Comparison of ENCODE assay signal across 27 mouse cellular contexts in the genomic region with DNA sequence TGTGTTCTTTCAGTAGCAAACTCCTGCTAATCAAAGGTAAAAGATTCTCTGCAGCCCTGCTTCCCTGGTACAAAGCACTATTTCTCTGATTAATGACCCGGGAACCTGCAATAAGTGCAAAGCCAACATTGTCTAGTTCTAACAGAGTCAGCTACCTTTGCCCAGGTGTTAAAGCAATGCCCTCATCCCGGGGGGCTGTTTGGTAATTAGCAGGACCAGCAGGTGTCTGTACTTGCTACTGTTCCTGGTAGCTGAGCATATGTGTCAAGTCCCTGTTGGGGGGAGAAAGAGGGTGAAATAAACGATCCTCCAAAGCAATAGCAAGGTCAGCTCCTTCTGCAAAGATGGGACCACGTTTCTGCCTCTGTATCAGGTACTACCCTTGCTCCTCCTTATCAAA. TPM values are rescaled to one million over a fixed set of nuclear protein-coding genes. Genes with fewer than 3 reads are reported as not detected.
DNase-seq lines count a peak whose midpoint lies in the region; ATAC-seq and TF ChIP-seq lines count a peak whose summit lies in the region.
"Had no signal": no experiment of that assay in that cellular context is flagged by ENCODE, and none has a peak within 500 bp of the region (broad histone marks: within the 10 kb centered on the region; RNA-seq: fewer than 3 reads in every experiment).

No protein-coding gene starts in this region.

- H3K36me3 ChIP-seq in hindbrain, postnatal 0 days (ENCODE audit: insufficient read depth, low read length) = no peaks in the 10 kb centered on the region
- no peaks in the 10 kb centered on the region for H3K36me3 ChIP-seq in hindbrain, embryonic 12.5 days
- H3K36me3 ChIP-seq in forebrain, embryonic 10.5 days (replicated peaks) = no peaks in the 10 kb centered on the region
- H3K36me3 ChIP-seq: hindbrain, embryonic 13.5 days; intestine, embryonic 15.5 days; limb, embryonic 15.5 days; midbrain, embryonic 15.5 days had no signal

- no peak for ATAC-seq in hindbrain, postnatal 0 days
- ATAC-seq in hindbrain, embryonic 12.5 days (ENCODE audit: low FRiP score) = no peak
- ATAC-seq: forebrain, postnatal 0 days; intestine, embryonic 15.5 days; midbrain, embryonic 15.5 days had no signal

- no peaks in the 10 kb centered on the region for H3K27me3 ChIP-seq in hindbrain, postnatal 0 days (ENCODE audit: insufficient read depth, low read length)
- no peaks in the 10 kb centered on the region for H3K27me3 ChIP-seq in hindbrain, embryonic 12.5 days
- H3K27me3 ChIP-seq in forebrain, embryonic 10.5 days (ENCODE audit: poor library complexity, severe bottlenecking) = no peaks in the 10 kb centered on the region
- H3K27me3 ChIP-seq: hindbrain, embryonic 13.5 days; intestine, embryonic 15.5 days; limb, embryonic 15.5 days; megakaryocyte, embryonic 14.5 days; midbrain, embryonic 15.5 days had no signal

- H3K4me3 ChIP-seq in hindbrain, postnatal 0 days (ENCODE audit: low read length) = no peak overlapping the region
- H3K4me3 ChIP-seq in hindbrain, embryonic 12.5 days = no peak overlapping the region
- H3K4me3 ChIP-seq in forebrain, embryonic 10.5 days = no peak overlapping the region
- H3K4me3 ChIP-seq: hindbrain, embryonic 13.5 days; intestine, embryonic 15.5 days; limb, embryonic 15.5 days; megakaryocyte, embryonic 14.5 days; midbrain, embryonic 15.5 days had no signal

- peak; percentile 20 for DNase-seq in hindbrain, postnatal 0 days (ENCODE audit: low spot score)
- DNase-seq in brain, embryonic 14.5 days (ENCODE audit: low read depth) = peak; percentile 23
- peak; percentile 19 to 25 for DNase-seq in cerebellum, adult 18-20 months
- peak; percentile 17 to 40 for DNase-seq in cerebellum, postnatal 14 days
- DNase-seq in forebrain, embryonic 10.5 days (ENCODE audit: extremely low spot score, low spot score) = no peak
- no peak for DNase-seq in testis, postnatal 14 days (ENCODE audit: low spot score)
- DNase-seq: adrenal gland, adult 2 months; B cell, adult 2 months; forebrain, postnatal 0 days; gastrocnemius, postnatal 14 days; heart, adult 11 months; heart, postnatal 10 days; kidney, postnatal 4 days; layer of hippocampus, adult 9-11 months; lung, embryonic 14.5 days; lung, postnatal 36 days; right cerebral cortex, postnatal 14 days had no signal

- H3K4me2 ChIP-seq in hindbrain, postnatal 0 days (ENCODE audit: low read depth, low read length) = no peak overlapping the region
- no peak overlapping the region for H3K4me2 ChIP-seq in hindbrain, embryonic 12.5 days (replicated peaks)
- H3K4me2 ChIP-seq: heart, embryonic 11.5 days; hindbrain, embryonic 13.5 days; intestine, embryonic 15.5 days; limb, embryonic 15.5 days; lung, embryonic 14.5 days; midbrain, embryonic 15.5 days had no signal

- H3K9me3 ChIP-seq in hindbrain, postnatal 0 days (ENCODE audit: low read length) = no peaks in the 10 kb centered on the region
- H3K9me3 ChIP-seq in hindbrain, embryonic 12.5 days (replicated peaks) = no peaks in the 10 kb centered on the region
- H3K9me3 ChIP-seq in forebrain, embryonic 10.5 days = no peaks in the 10 kb centered on the region
- H3K9me3 ChIP-seq: hindbrain, embryonic 13.5 days; intestine, embryonic 15.5 days; limb, embryonic 15.5 days; midbrain, embryonic 15.5 days had no signal

- no peak overlapping the region for H3K27ac ChIP-seq in hindbrain, postnatal 0 days
- H3K27ac ChIP-seq in hindbrain, embryonic 12.5 days = no peak overlapping the region
- H3K27ac ChIP-seq in forebrain, embryonic 10.5 days = no peak overlapping the region
- H3K27ac ChIP-seq: hindbrain, embryonic 13.5 days; intestine, embryonic 15.5 days; limb, embryonic 15.5 days; liver, embryonic 14.5 days; midbrain, embryonic 15.5 days; stomach, postnatal 0 days had no signal

- TF ChIP-seq CTCF in hindbrain, postnatal 0 days (IDR thresholded peaks at IDR 0.05; ENCODE audit: low read depth) = no peak
- TF ChIP-seq CTCF in brain, embryonic 14.5 days (IDR thresholded peaks at IDR 0.05; ENCODE audit: borderline replicate concordance, extremely low read depth, insufficient read depth, insufficient read length) = no peak

- 46% methylated on average over 4 of the region's 4 CpGs for WGBS in hindbrain, postnatal 0 days
- WGBS in hindbrain, embryonic 12.5 days = 54% methylated on average over 4 of the region's 4 CpGs
- 57% methylated on average over 4 of the region's 4 CpGs for WGBS in forebrain, embryonic 10.5 days

- H3K4me1 ChIP-seq in hindbrain, postnatal 0 days (ENCODE audit: insufficient read depth, low read length) = no peaks in the 10 kb centered on the region
- H3K4me1 ChIP-seq in hindbrain, embryonic 12.5 days = no peaks in the 10 kb centered on the region
- H3K4me1 ChIP-seq in forebrain, embryonic 10.5 days = no peaks in the 10 kb centered on the region
- H3K4me1 ChIP-seq: hindbrain, embryonic 13.5 days; limb, embryonic 15.5 days; megakaryocyte, embryonic 14.5 days; midbrain, embryonic 15.5 days had no signal

- no peak for TF ChIP-seq POLR2A in brain, embryonic 14.5 days (IDR thresholded peaks at IDR 0.05; ENCODE audit: borderline replicate concordance, extremely low read depth, insufficient read depth, insufficient read length, poor library complexity, severe bottlenecking)

- no peak overlapping the region for H3K9ac ChIP-seq in hindbrain, postnatal 0 days (replicated peaks; ENCODE audit: low read length)
- no peak overlapping the region for H3K9ac ChIP-seq in hindbrain, embryonic 12.5 days
- H3K9ac ChIP-seq: forebrain, postnatal 0 days; hindbrain, embryonic 13.5 days; intestine, embryonic 15.5 days; limb, embryonic 15.5 days; liver, embryonic 14.5 days; lung, embryonic 14.5 days; midbrain, embryonic 15.5 days had no signal

RNA-seq across cellular contexts. Expression of gene Crim1, which starts 54.7 kb away (rescaled TPM):
- total RNA-seq in hindbrain, postnatal 0 days (2014; rRNA removed) = 129 and 143 TPM in 2 replicates
- 13.6 and 14.6 TPM in 2 replicates for polyA plus RNA-seq in hindbrain, postnatal 0 days (2015; fragmentation: Nextera tagmentation; extraction: Ambion mirVana)
- 11.0 and 12.7 TPM in 2 replicates for polyA plus RNA-seq in hindbrain, embryonic 12.5 days (2016; fragmentation: Nextera tagmentation; extraction: Ambion mirVana)
- 23.2 and 39.5 TPM in 2 replicates for polyA plus RNA-seq in brain, embryonic 14.5 days (2012; rRNA removed)
- polyA plus RNA-seq in forebrain, embryonic 10.5 days (2016; fragmentation: Nextera tagmentation; extraction: Ambion mirVana) = 1.8 and 2.3 TPM in 2 replicates
- total RNA-seq: MEL had no signal

Comparison
In these comparisons a context has a peak if more than half of its experiments do, and no peak if none do; other contexts are left out.
1. DNase-seq: peak in hindbrain, postnatal 0 days (single experiment), brain, embryonic 14.5 days (single experiment), cerebellum, adult 18-20 months (2 of 2) and cerebellum, postnatal 14 days (2 of 2); none in forebrain, embryonic 10.5 days (single experiment) and testis, postnatal 14 days (single experiment).